Mouse (Mus musculus): Measurements from ENCODE around the gene Acvr1. TPM values are rescaled to one million over a fixed set of nuclear protein-coding genes. Genes with fewer than 3 reads are reported as not detected.

Acvr1 gene
- polyA plus RNA-seq, 1 experiment: 1.6 TPM

DNA sequence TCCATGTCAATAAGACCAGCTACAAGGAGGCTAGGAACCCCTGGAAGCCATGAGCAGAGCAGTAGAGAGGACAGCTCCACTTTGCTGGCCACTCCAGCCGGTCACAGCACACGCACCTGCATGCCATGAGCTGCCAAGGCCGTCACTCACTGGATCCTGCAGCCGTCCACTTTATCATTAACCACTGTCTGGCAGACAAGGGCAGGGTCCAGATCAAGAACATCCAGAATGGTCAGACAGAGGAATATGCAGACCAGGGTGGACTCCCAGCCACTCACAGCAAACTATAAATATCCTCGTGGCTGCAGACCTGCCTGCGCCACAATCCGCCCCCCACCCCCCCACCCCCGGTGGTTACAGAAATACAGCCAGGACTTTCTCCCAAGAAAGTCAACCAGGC, 31.7 kb downstream of the Acvr1 start:
- 90% methylated on average over 8 of the region's 8 CpGs for WGBS
- no peak for DNase-seq
- no peaks in the 10 kb centered on the region for H3K27me3 ChIP-seq (ENCODE audit: control insufficient read depth, insufficient read depth, low read length)
- no peak for TF ChIP-seq POLR2A (IDR thresholded peaks at IDR 0.05; ENCODE audit: control insufficient read depth, extremely low read depth, insufficient read depth, low read length, poor library complexity)
- TF ChIP-seq CTCF (IDR thresholded peaks at IDR 0.05; ENCODE audit: borderline replicate concordance, control insufficient read depth, extremely low read depth, insufficient read depth, low read length, poor library complexity): no peak
- H3K36me3 ChIP-seq (ENCODE audit: control insufficient read depth, insufficient read depth, low read length): no peaks in the 10 kb centered on the region
- H3K27ac ChIP-seq (ENCODE audit: control insufficient read depth, insufficient read depth, low read length): no peak overlapping the region
- no peaks in the 10 kb centered on the region for H3K4me1 ChIP-seq (replicated peaks; ENCODE audit: control insufficient read depth, insufficient read depth, low read length)
- H3K4me3 ChIP-seq (ENCODE audit: control insufficient read depth, insufficient read depth, low read length): no peak overlapping the region

DNA sequence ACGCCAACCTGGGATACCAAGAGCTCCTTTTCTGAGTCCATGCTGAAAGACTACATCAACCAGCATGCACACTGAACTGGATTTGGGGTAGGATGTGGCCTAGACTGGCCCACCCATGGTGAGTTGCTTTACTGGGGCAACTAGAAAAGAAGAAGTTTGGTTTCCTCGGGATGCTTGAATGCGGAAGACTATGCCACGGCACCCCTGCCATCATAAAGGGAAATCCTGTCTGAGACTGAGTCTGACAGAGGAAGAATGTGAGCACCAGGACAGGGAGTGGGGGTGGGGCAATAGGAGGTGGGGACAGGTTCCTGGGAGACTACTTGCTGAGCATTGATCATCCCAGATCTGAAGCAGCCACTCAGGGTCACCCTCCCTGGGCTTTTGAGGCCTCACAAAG, 32.6 kb downstream of the Acvr1 start:
- Histone ChIP-seq H3K27me3 (ENCODE audit: control insufficient read depth, insufficient read depth, low read length) (no peaks in the 10 kb centered on the region), H3K36me3 (ENCODE audit: control insufficient read depth, insufficient read depth, low read length) (no peaks in the 10 kb centered on the region), H3K4me1 (replicated peaks; ENCODE audit: control insufficient read depth, insufficient read depth, low read length) (no peaks in the 10 kb centered on the region), H3K4me3 (ENCODE audit: control insufficient read depth, insufficient read depth, low read length) (no peak overlapping the region), H3K27ac (ENCODE audit: control insufficient read depth, insufficient read depth, low read length) (no peak overlapping the region)
- no peak for TF ChIP-seq POLR2A (IDR thresholded peaks at IDR 0.05; ENCODE audit: control insufficient read depth, extremely low read depth, insufficient read depth, low read length, poor library complexity)
- TF ChIP-seq CTCF (IDR thresholded peaks at IDR 0.05; ENCODE audit: borderline replicate concordance, control insufficient read depth, extremely low read depth, insufficient read depth, low read length, poor library complexity): no peak
- no peak for DNase-seq
- WGBS: 49% methylated on average over 4 of the region's 4 CpGs

DNA sequence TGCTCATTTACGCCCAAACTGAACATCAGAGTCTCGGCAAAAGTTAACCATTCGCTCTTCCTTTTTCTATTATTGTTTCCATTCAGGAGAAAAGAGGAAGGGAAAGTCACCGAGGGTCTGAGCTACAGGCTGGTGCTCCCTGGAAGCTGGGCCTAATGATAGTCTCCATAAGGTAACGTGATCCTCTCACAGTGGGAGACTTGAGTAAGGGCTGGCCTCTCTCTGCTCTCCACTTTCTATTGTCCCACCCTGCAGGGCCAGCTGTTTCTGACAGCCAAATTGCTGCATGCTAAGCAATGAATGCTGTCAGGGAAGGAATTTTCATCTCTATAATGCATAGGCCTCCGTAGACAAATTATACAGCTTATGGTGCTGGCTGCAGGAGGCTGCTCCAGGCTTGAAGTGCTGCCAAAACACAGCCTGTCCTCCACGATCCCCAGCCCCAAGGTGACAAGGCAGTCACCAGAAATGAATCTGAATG, 33.4 kb downstream of the Acvr1 start:
- H3K4me3 ChIP-seq (ENCODE audit: control insufficient read depth, insufficient read depth, low read length): no peak overlapping the region
- no peaks in the 10 kb centered on the region for H3K27me3 ChIP-seq (ENCODE audit: control insufficient read depth, insufficient read depth, low read length)
- no peaks in the 10 kb centered on the region for H3K4me1 ChIP-seq (replicated peaks; ENCODE audit: control insufficient read depth, insufficient read depth, low read length)
- no peak for DNase-seq
- H3K36me3 ChIP-seq (ENCODE audit: control insufficient read depth, insufficient read depth, low read length): no peaks in the 10 kb centered on the region
- no peak overlapping the region for H3K27ac ChIP-seq (ENCODE audit: control insufficient read depth, insufficient read depth, low read length)
- TF ChIP-seq POLR2A (IDR thresholded peaks at IDR 0.05; ENCODE audit: control insufficient read depth, extremely low read depth, insufficient read depth, low read length, poor library complexity): no peak
- 77% methylated on average over 7 of the region's 7 CpGs for WGBS

DNA sequence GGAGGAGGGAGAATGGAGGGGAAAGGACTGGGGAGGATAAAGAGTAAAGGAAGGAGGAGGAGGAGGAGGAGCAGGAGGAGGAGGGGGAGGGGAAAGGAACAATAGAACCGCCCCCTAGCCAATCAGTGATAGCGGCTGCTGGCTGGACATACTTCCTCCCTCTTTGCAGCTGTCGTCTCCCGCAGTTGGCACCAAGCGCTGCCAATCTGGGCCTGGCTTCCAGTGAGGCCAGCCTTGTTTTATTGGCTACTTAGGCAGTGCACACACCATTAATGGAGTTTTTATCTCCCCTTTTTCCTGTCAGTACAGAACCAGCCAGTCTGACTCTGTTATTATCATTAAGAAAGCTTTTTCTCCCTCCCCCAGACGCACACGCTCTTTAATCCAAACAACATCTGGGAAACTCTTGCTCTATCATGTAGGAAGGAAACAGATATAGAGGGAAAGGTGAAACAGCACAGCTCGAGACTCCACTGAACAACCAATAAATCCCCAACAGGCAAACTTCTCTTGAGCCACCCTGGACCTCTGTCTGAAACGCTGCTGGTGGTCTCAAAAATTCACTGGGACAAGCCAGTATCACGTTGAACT, 34.6 kb downstream of the Acvr1 start:
- DNase-seq: no peak
- H3K27me3 ChIP-seq (ENCODE audit: control insufficient read depth, insufficient read depth, low read length): no peaks in the 10 kb centered on the region
- no peak for TF ChIP-seq CTCF (IDR thresholded peaks at IDR 0.05; ENCODE audit: borderline replicate concordance, control insufficient read depth, extremely low read depth, insufficient read depth, low read length, poor library complexity)
- TF ChIP-seq POLR2A (IDR thresholded peaks at IDR 0.05; ENCODE audit: control insufficient read depth, extremely low read depth, insufficient read depth, low read length, poor library complexity): no peak
- no peaks in the 10 kb centered on the region for H3K4me1 ChIP-seq (replicated peaks; ENCODE audit: control insufficient read depth, insufficient read depth, low read length)
- no peak overlapping the region for H3K4me3 ChIP-seq (ENCODE audit: control insufficient read depth, insufficient read depth, low read length)
- WGBS: 86% methylated on average over 10 of the region's 10 CpGs
- no peaks in the 10 kb centered on the region for H3K36me3 ChIP-seq (ENCODE audit: control insufficient read depth, insufficient read depth, low read length)
- no peak overlapping the region for H3K27ac ChIP-seq (ENCODE audit: control insufficient read depth, insufficient read depth, low read length)

DNA sequence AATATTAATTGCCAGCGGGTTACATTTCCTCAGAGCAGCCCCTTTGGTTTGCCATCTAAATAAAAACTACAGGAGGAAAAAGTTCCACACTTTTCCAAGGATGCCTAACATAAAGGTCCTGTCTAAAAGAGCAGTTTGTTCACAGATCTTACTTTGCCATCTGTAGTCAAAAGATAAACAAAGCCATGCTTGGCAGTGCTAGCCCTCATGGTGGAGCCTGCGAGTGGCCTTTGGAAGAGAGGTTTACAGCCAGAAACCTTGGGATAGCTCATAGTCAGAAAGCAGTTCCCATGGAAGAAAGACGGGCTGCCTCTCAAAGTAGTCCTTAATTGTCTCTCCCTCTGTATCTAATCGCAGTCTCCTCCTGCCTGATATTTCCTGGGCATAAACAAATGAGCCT, 36.4 kb downstream of the Acvr1 start:
- no peak for DNase-seq
- no peaks in the 10 kb centered on the region for H3K36me3 ChIP-seq (ENCODE audit: control insufficient read depth, insufficient read depth, low read length)
- no peak overlapping the region for H3K27ac ChIP-seq (ENCODE audit: control insufficient read depth, insufficient read depth, low read length)
- no peak overlapping the region for H3K4me3 ChIP-seq (ENCODE audit: control insufficient read depth, insufficient read depth, low read length)
- no peaks in the 10 kb centered on the region for H3K27me3 ChIP-seq (ENCODE audit: control insufficient read depth, insufficient read depth, low read length)
- TF ChIP-seq POLR2A (IDR thresholded peaks at IDR 0.05; ENCODE audit: control insufficient read depth, extremely low read depth, insufficient read depth, low read length, poor library complexity) (no peak), CTCF (IDR thresholded peaks at IDR 0.05; ENCODE audit: borderline replicate concordance, control insufficient read depth, extremely low read depth, insufficient read depth, low read length, poor library complexity) (no peak)
- WGBS: 94% methylated on average over 4 of the region's 4 CpGs
- no peaks in the 10 kb centered on the region for H3K4me1 ChIP-seq (replicated peaks; ENCODE audit: control insufficient read depth, insufficient read depth, low read length)

DNA sequence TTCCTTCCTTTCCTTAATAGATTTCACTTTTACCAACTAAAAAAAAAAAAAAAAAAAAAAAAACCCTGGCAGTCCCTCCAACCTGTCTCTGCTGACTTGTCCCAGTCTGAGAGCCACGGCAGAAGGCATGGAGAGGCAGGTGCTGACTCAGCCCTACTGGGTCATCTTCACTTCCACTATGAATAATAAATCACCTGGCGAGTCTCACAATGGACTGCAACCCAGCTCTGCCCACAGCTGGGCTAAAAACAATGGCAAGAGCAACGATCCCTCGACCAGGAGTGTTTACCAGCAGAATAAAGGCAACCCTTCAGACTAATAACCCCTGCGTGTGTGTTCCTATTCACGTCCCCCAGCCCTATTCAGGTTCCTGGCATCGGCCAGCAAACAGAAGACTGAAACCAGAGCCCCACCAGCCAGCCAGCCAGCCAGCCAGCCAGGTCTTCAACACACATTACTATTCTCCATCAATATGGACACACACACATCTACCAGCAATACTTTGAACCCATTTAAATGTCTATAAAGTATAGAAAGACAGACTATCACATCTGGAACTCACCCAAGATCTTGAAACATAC, 37.0 kb downstream of the Acvr1 start:
- TF ChIP-seq POLR2A (IDR thresholded peaks at IDR 0.05; ENCODE audit: control insufficient read depth, extremely low read depth, insufficient read depth, low read length, poor library complexity) (no peak), CTCF (IDR thresholded peaks at IDR 0.05; ENCODE audit: borderline replicate concordance, control insufficient read depth, extremely low read depth, insufficient read depth, low read length, poor library complexity) (no peak)
- Histone ChIP-seq H3K27ac (ENCODE audit: control insufficient read depth, insufficient read depth, low read length) (no peak overlapping the region), H3K27me3 (ENCODE audit: control insufficient read depth, insufficient read depth, low read length) (no peaks in the 10 kb centered on the region), H3K4me3 (ENCODE audit: control insufficient read depth, insufficient read depth, low read length) (no peak overlapping the region), H3K4me1 (replicated peaks; ENCODE audit: control insufficient read depth, insufficient read depth, low read length) (no peaks in the 10 kb centered on the region), H3K36me3 (ENCODE audit: control insufficient read depth, insufficient read depth, low read length) (no peaks in the 10 kb centered on the region)
- 80% methylated on average over 7 of the region's 7 CpGs for WGBS
- DNase-seq: no peak

DNA sequence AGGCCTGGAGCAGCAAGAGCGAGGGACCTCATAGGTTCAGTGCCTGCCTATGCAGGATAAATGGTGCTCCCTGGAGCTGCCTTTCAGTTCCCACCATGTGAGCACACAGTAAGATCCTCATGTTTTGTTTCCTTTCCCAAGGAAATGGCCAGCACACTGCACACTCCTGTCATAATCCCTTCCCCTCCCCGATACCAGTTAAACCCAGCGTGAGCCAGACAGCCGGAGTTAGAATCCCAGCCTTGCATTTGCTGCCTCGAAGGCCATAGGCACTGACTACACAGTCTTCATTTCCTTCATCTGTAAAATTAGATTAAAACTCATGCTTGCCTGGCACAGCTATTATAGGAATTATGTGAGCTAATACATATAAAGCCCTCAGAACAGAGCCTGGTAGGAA, 37.6 kb downstream of the Acvr1 start:
- Histone ChIP-seq H3K27me3 (ENCODE audit: control insufficient read depth, insufficient read depth, low read length) (no peaks in the 10 kb centered on the region), H3K36me3 (ENCODE audit: control insufficient read depth, insufficient read depth, low read length) (no peaks in the 10 kb centered on the region), H3K4me3 (ENCODE audit: control insufficient read depth, insufficient read depth, low read length) (no peak overlapping the region), H3K27ac (ENCODE audit: control insufficient read depth, insufficient read depth, low read length) (no peak overlapping the region), H3K4me1 (replicated peaks; ENCODE audit: control insufficient read depth, insufficient read depth, low read length) (no peaks in the 10 kb centered on the region)
- TF ChIP-seq POLR2A (IDR thresholded peaks at IDR 0.05; ENCODE audit: control insufficient read depth, extremely low read depth, insufficient read depth, low read length, poor library complexity) (no peak), CTCF (IDR thresholded peaks at IDR 0.05; ENCODE audit: borderline replicate concordance, control insufficient read depth, extremely low read depth, insufficient read depth, low read length, poor library complexity) (no peak)
- WGBS: 88% methylated on average over 5 of the region's 5 CpGs
- DNase-seq: no peak
